ENCODE assay signal across 8 mouse cellular contexts in the genomic region with DNA sequence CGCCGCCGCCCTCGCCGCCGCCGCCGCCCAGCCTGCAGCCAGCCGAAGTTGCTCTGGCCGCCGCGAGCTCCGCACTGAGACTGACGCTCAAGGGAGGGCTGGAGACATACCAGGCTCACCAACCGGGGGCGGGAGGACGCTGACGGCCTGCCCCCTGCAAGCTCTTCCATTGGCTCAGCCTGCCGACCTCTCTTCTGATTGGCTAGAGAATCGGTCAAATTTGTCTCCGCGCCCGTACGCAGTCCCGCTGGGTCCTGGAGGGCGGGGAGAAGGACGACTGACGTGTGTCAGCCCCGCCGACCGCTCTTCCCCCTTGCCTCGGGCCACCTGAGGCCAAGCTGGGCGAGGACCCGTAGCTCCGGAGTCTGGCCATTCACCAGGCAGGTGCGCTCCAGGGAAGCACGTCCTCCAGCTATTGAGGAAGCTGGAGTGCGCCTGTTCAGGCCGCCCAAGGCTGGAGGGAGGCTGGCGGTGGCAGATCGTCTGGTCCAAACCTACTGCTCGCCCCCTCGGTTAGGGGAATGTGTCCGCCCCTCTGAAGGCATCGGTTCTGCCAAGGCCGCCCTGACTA. TPM values are rescaled to one million over a fixed set of nuclear protein-coding genes. Genes with fewer than 3 reads are reported as not detected.
A peak's percentile ranks its signal among the peaks of the same experiment; 100 is the strongest.
DNase-seq lines count a peak whose midpoint lies in the region; ATAC-seq lines count a peak whose summit lies in the region.

TSS of gene Gls (minus strand) at position 90 of the 571 bp plus-strand sequence.

- no peaks in the 10 kb centered on the region for H3K36me3 ChIP-seq in lung, embryonic 16.5 days (ENCODE audit: control insufficient read depth, insufficient read depth, low read length)

- peak; percentile 97 to 98 for ATAC-seq in hematopoietic stem cell, adult 5-6 weeks (replicated peaks in 1 of 2; ENCODE audit: insufficient read depth in 1 of 2, low FRiP score in 2 of 2, low TSS enrichment in 1 of 2, low read depth in 1 of 2, poor library complexity in 2 of 2, severe bottlenecking in 2 of 2)
- ATAC-seq in lung, embryonic 16.5 days (ENCODE audit: low read depth) = peak; percentile 100

- DNase-seq in MEL-GATA-1-ER (ENCODE audit: extremely low read depth, low read depth) = peak; percentile 96
- DNase-seq in cerebellum, adult 8-10 months = peak; percentile 97
- peak; percentile 97 for DNase-seq in forelimb bud, embryonic 11.5 days (ENCODE audit: low read depth, low spot score)
- peak; percentile 88 for DNase-seq in layer of hippocampus, adult 9-10 months (ENCODE audit: low spot score)
- DNase-seq in ovary, postnatal 10 days (ENCODE audit: low spot score) = peak; percentile 82
- peak; percentile 95 to 96 for DNase-seq in thymus, postnatal 10 days (ENCODE audit: low spot score in 2 of 2)

- H3K9me3 ChIP-seq in lung, embryonic 16.5 days (ENCODE audit: control insufficient read depth, low read length) = no peaks in the 10 kb centered on the region

- H3K4me3 ChIP-seq in lung, embryonic 16.5 days (ENCODE audit: low read length) = peak within 1 kb of the TSS; percentile 96

- under 1% methylated on average over 43 of the region's 46 CpGs for WGBS in lung, embryonic 16.5 days

- no peaks in the 10 kb centered on the region for H3K27me3 ChIP-seq in lung, embryonic 16.5 days (ENCODE audit: control insufficient read depth, insufficient read depth, low read depth, low read length)

- H3K9ac ChIP-seq in lung, embryonic 16.5 days (ENCODE audit: low read length) = peak within 1 kb of the TSS; percentile 93

- H3K4me1 ChIP-seq in lung, embryonic 16.5 days (replicated peaks; ENCODE audit: control insufficient read depth, insufficient read depth, low read length) = peaks cover 12% of the 10 kb centered on the region

- peak within 1 kb of the TSS; percentile 88 for H3K4me2 ChIP-seq in lung, embryonic 16.5 days (ENCODE audit: low read depth, low read length)

- peak within 1 kb of the TSS; percentile 94 for H3K27ac ChIP-seq in lung, embryonic 16.5 days (ENCODE audit: low read length)

RNA-seq across cellular contexts. Expression of gene Gls, which starts in this region (rescaled TPM):
- 240 and 242 TPM in 2 replicates for total RNA-seq in hematopoietic stem cell, adult 5-6 weeks (2017)
- 11.9 and 12.8 TPM in 2 replicates for polyA plus RNA-seq in lung, embryonic 16.5 days (2015; fragmentation: Nextera tagmentation; extraction: Ambion mirVana)

Comparison
In these comparisons a context has a peak if more than half of its experiments do, and no peak if none do; other contexts are left out.
1. Peak in every context shown above with its lines: DNase-seq, ATAC-seq, H3K4me3 ChIP-seq and H3K27ac ChIP-seq.